Mouse (Mus musculus) liver, embryonic 14.5 days (tissue): ENCODE results near the gene Adgre4. TPM values are rescaled to one million over a fixed set of nuclear protein-coding genes. Genes with fewer than 3 reads are reported as not detected.
"Not testable (repeated sequence)": the region's sequence is repeated elsewhere in the genome, so short reads cannot be mapped to it uniquely, and the experiment has no call there.

Experiments used
- ATAC-seq: fragments of 200-750 bp; cut with Nextera tagmentation; 2 replicates; pipeline ENCODE4 v1.8.0; 2017; ENCODE audit warnings: moderate number of reproducible peaks, mild to moderate bottlenecking, moderate library complexity; ENCODE audit not compliant: insufficient read depth
- DNase-seq, 3 experiments: peaks; one replicate each; pipeline ENCODE4 v3.0.0-alpha.2; 2012 to 2013; ENCODE audit warnings: low read depth in 3 of 3, low spot score in 3 of 3
- H3K27ac ChIP-seq: fragments of 300-500 bp; sonication (generic); 2 replicates; pipeline ENCODE4 v1.5.1; 2014; ENCODE audit warnings: moderate library complexity, mild to moderate bottlenecking, control low read depth, inconsistent platforms
- H3K27me3 ChIP-seq: fragments of 300-500 bp; sonication (generic); 2 replicates; pipeline ENCODE4 v1.6.1; 2014; ENCODE audit warnings: mild to moderate bottlenecking, low read length, moderate library complexity; ENCODE audit not compliant: control insufficient read depth, insufficient read depth
- H3K36me3 ChIP-seq: fragments of 300-500 bp; sonication (generic); replicated peaks from 2 replicates; pipeline ENCODE4 v1.6.1; 2014; ENCODE audit warnings: low read depth; ENCODE audit not compliant: control insufficient read depth, insufficient read depth
- H3K4me1 ChIP-seq, 2 experiments: fragments of 200-500 bp in 1 of 2; fragments of 300-500 bp in 1 of 2; sonication (generic) in 1 of 2; replicated peaks; 2 replicates each; pipeline ENCODE4 v1.6.1; 2012 to 2014; ENCODE audit warnings: antibody characterized with exemption in 1 of 2, inconsistent platforms in 1 of 2, low read length in 1 of 2; ENCODE audit not compliant: control insufficient read depth in 2 of 2, insufficient read depth in 2 of 2
- H3K4me2 ChIP-seq: fragments of 300-500 bp; sonication (generic); 2 replicates; pipeline ENCODE4 v1.6.1; 2014; ENCODE audit warnings: low read depth, mild to moderate bottlenecking, control low read depth, moderate library complexity
- H3K4me3 ChIP-seq, 2 experiments: fragments of 200-500 bp in 1 of 2; fragments of 300-500 bp in 1 of 2; sonication (generic) in 1 of 2; 2 replicates each; pipeline ENCODE4 v1.5.1; 2012 to 2014; ENCODE audit warnings: low read depth in 2 of 2, low read length in 2 of 2, mild to moderate bottlenecking in 2 of 2, control low read depth in 1 of 2, inconsistent platforms in 1 of 2, moderate library complexity in 1 of 2; ENCODE audit not compliant: insufficient read depth in 1 of 2
- H3K9ac ChIP-seq: fragments of 300-500 bp; sonication (generic); replicated peaks from 2 replicates; pipeline ENCODE4 v1.6.1; 2014; ENCODE audit warnings: mild to moderate bottlenecking, control low read depth, moderate library complexity
- H3K9me3 ChIP-seq: fragments of 300-500 bp; sonication (generic); 2 replicates; pipeline ENCODE4 v1.6.1; 2016; ENCODE audit warnings: low read length, mixed read lengths; ENCODE audit not compliant: control insufficient read depth
- CTCF ChIP-seq: IDR thresholded peaks from 2 replicates; pipeline ENCODE4 v1.5.1; 2016; ENCODE audit warnings: antibody characterized with exemption, low read depth, control low read depth
- EP300 ChIP-seq: IDR thresholded peaks from 2 replicates; pipeline ENCODE4 v1.6.1; 2016; ENCODE audit warnings: antibody characterized with exemption, low read depth
- WGBS: fragments of 180-500 bp; shearing (Covaris S2); extraction: QIAGEN DNeasy Blood & Tissue Kit; methylation state at CpG from one replicate; pipeline ENCODE4 v1.1.7; 2014; ENCODE audit not compliant: insufficient replicate concordance; 5-methylcytosine and 5-hydroxymethylcytosine counted together
- polyA plus RNA-seq, 2 experiments: library from polyadenylated mRNA; depleted of rRNA in 1 of 2; stranded (reverse) in 1 of 2; unstranded in 1 of 2; fragments of >200 nt; fragmentation: Nextera tagmentation in 1 of 2; extraction: Ambion mirVana in 1 of 2; gene quantifications; 2 replicates each; pipeline versions ENCODE4 v1.2.1 to v1.2.3; 2012 to 2014

The Adgre4 gene
- polyA plus RNA-seq, 2 experiments = 0.84 to 2.3 TPM

GRCm38 (mm10) chr17:55883631-55884030, 133.8 kb downstream of the Adgre4 start:
- H3K4me1 ChIP-seq = peaks cover 0 to 4% of the 10 kb centered on the region in 2 experiments; a peak in 1 of 4 replicates
- H3K4me3 ChIP-seq = no peak overlapping the region
- H3K9ac ChIP-seq = no peak overlapping the region
- DNase-seq (no peak), ATAC-seq (no peak)
- no peak overlapping the region for H3K27ac ChIP-seq
- H3K36me3 ChIP-seq = no peaks in the 10 kb centered on the region
- 38% methylated on average over 2 of the region's 2 CpGs for WGBS
- TF ChIP-seq CTCF (no peak), EP300 (no peak)
- H3K9me3 ChIP-seq = no peaks in the 10 kb centered on the region
- H3K27me3 ChIP-seq = peaks cover 4% of the 10 kb centered on the region
- no peak overlapping the region for H3K4me2 ChIP-seq

GRCm38 (mm10) chr17:55884912-55885311, 135.1 kb downstream of the Adgre4 start:
- Histone ChIP-seq H3K36me3 (no peaks in the 10 kb centered on the region), H3K27ac (no peak overlapping the region), H3K9me3 (no peaks in the 10 kb centered on the region), H3K4me1 (peaks cover 0 to 1% of the 10 kb centered on the region in 2 experiments; a peak in 1 of 4 replicates), H3K4me2 (no peak overlapping the region), H3K27me3 (peaks cover 4% of the 10 kb centered on the region), H3K4me3 (no peak overlapping the region), H3K9ac (no peak overlapping the region)
- DNase-seq = no peak
- ATAC-seq = no peak
- TF ChIP-seq EP300 (no peak), CTCF (peak; percentile 11; the same call in 1 of the 2 replicates)
- 46% methylated on average over 2 of the region's 2 CpGs for WGBS

GRCm38 (mm10) chr17:55892406-55892955, 142.7 kb downstream of the Adgre4 start:
- not testable (repeated sequence) for H3K4me1 ChIP-seq, ATAC-seq, H3K9me3 ChIP-seq, H3K27me3 ChIP-seq, DNase-seq, H3K36me3 ChIP-seq
- WGBS = 12% methylated on average over 6 of the region's 8 CpGs
- H3K4me3 ChIP-seq = peak overlapping the region; percentile 62 to 81
- H3K4me2 ChIP-seq = peak overlapping the region; percentile 77
- peak overlapping the region; percentile 71 for H3K9ac ChIP-seq
- H3K27ac ChIP-seq = peak overlapping the region; percentile 63

- peaks cover 0 to 1% of the 10 kb centered on the region in 2 experiments; a peak in 1 of 4 replicates for H3K4me1 ChIP-seq
- 40% methylated on average over 2 of the region's 2 CpGs for WGBS
- ATAC-seq (no peak), DNase-seq (no peak)
- no peaks in the 10 kb centered on the region; the same call in 1 of the 2 replicates for H3K9me3 ChIP-seq
- H3K27ac ChIP-seq = no peak overlapping the region
- no peak overlapping the region for H3K4me3 ChIP-seq
- H3K27me3 ChIP-seq = no peaks in the 10 kb centered on the region
- H3K9ac ChIP-seq = no peak overlapping the region
- TF ChIP-seq EP300 (no peak), CTCF (no peak)
- H3K4me2 ChIP-seq = no peak overlapping the region
- no peaks in the 10 kb centered on the region; the same call in 1 of the 2 replicates for H3K36me3 ChIP-seq
Measured at GRCm38 (mm10) chr17:55903087-55903486, 153.3 kb downstream of the Adgre4 start.

Other genes with a start within 250 kb of the Adgre4 start
- not detected in 2 replicates for gene Vmn2r118, start 124.8 kb upstream of the Adgre4 start, polyA plus RNA-seq (2012; rRNA removed)
- gene Vmn2r118, start 124.8 kb upstream of the Adgre4 start, polyA plus RNA-seq (2014; fragmentation: Nextera tagmentation; extraction: Ambion mirVana) = not detected in 2 replicates
- 4.9 and 8.4 TPM in 2 replicates for gene Pot1b, start 37.4 kb upstream of the Adgre4 start, polyA plus RNA-seq (2012; rRNA removed)
- gene Pot1b, start 37.4 kb upstream of the Adgre4 start, polyA plus RNA-seq (2014; fragmentation: Nextera tagmentation; extraction: Ambion mirVana) = 2.9 and 3.7 TPM in 2 replicates
- gene Zfp119a, start 128.9 kb downstream of the Adgre4 start, polyA plus RNA-seq (2012; rRNA removed) = 0.40 and 0.71 TPM in 2 replicates
- 2.1 and 2.2 TPM in 2 replicates for gene Zfp119a, start 128.9 kb downstream of the Adgre4 start, polyA plus RNA-seq (2014; fragmentation: Nextera tagmentation; extraction: Ambion mirVana)
- gene Zfp959, start 142.1 kb downstream of the Adgre4 start, polyA plus RNA-seq (2012; rRNA removed) = 1.6 and 2.6 TPM in 2 replicates
- gene Zfp959, start 142.1 kb downstream of the Adgre4 start, polyA plus RNA-seq (2014; fragmentation: Nextera tagmentation; extraction: Ambion mirVana) = 4.1 and 4.7 TPM in 2 replicates
- 0.44 and 0.76 TPM in 2 replicates for gene Zfp119b, start 199.5 kb downstream of the Adgre4 start, polyA plus RNA-seq (2012; rRNA removed)
- gene Zfp119b, start 199.5 kb downstream of the Adgre4 start, polyA plus RNA-seq (2014; fragmentation: Nextera tagmentation; extraction: Ambion mirVana) = 2.1 and 2.5 TPM in 2 replicates
- 4.1 and 5.5 TPM in 2 replicates for gene Ebi3, start 202.7 kb downstream of the Adgre4 start, polyA plus RNA-seq (2012; rRNA removed)
- 3.0 and 4.5 TPM in 2 replicates for gene Ebi3, start 202.7 kb downstream of the Adgre4 start, polyA plus RNA-seq (2014; fragmentation: Nextera tagmentation; extraction: Ambion mirVana)
- 3.2 and 5.1 TPM in 2 replicates for gene Yju2, start 209.1 kb downstream of the Adgre4 start, polyA plus RNA-seq (2012; rRNA removed)
- 5.2 and 6.4 TPM in 2 replicates for gene Yju2, start 209.1 kb downstream of the Adgre4 start, polyA plus RNA-seq (2014; fragmentation: Nextera tagmentation; extraction: Ambion mirVana)
- gene Shd, start 220.5 kb downstream of the Adgre4 start, polyA plus RNA-seq (2012; rRNA removed) = 0.31 and 0.83 TPM in 2 replicates
- gene Shd, start 220.5 kb downstream of the Adgre4 start, polyA plus RNA-seq (2014; fragmentation: Nextera tagmentation; extraction: Ambion mirVana) = not detected in 2 replicates
- gene Fsd1, start 236.5 kb downstream of the Adgre4 start, polyA plus RNA-seq (2012; rRNA removed) = 0.27 and 0.30 TPM in 2 replicates
- gene Fsd1, start 236.5 kb downstream of the Adgre4 start, polyA plus RNA-seq (2014; fragmentation: Nextera tagmentation; extraction: Ambion mirVana) = 0.19 and 0.33 TPM in 2 replicates